Mouse (Mus musculus) MEL (cell line): Measurements from ENCODE around the gene Nr6a1.

Experiments used
- GATA1 ChIP-seq: IDR thresholded peaks from 2 replicates; pipeline ENCODE4 v1.6.1; 2011; ENCODE audit warnings: low read depth, low read length, improper control_type of control experiment
- MXI1 ChIP-seq: IDR thresholded peaks from 2 replicates; pipeline ENCODE4 v1.6.1; 2011; ENCODE audit warnings: mild to moderate bottlenecking, low read depth, low read length, improper control_type of control experiment
- POLR2A ChIP-seq, 2 experiments: IDR thresholded peaks; 2 replicates each; pipeline ENCODE4 v1.6.1; 2011 to 2012; ENCODE audit warnings: low read length in 2 of 2, mild to moderate bottlenecking in 2 of 2, control low read depth in 1 of 2, improper control_type of control experiment in 1 of 2, low read depth in 1 of 2, moderate library complexity in 1 of 2; ENCODE audit not compliant: control insufficient read depth in 1 of 2, insufficient read depth in 1 of 2, poor library complexity in 1 of 2
- USF2 ChIP-seq, 2 experiments: IDR thresholded peaks; 2 replicates each; pipeline ENCODE4 v1.6.1; 2011 to 2012; ENCODE audit warnings: improper control_type of control experiment in 2 of 2, low read length in 2 of 2, borderline replicate concordance in 1 of 2, inconsistent platforms in 1 of 2, low read depth in 1 of 2, mild to moderate bottlenecking in 1 of 2; ENCODE audit not compliant: insufficient read depth in 1 of 2

- TF ChIP-seq MXI1 (no peak), GATA1 (no peak), POLR2A (IDR thresholded peaks at IDR 0.05; ENCODE audit: control insufficient read depth in 1 of 2, insufficient read depth in 1 of 2, low read depth in 1 of 2, low read length in 2 of 2, poor library complexity in 1 of 2) (no peak), USF2 (IDR thresholded peaks at IDR 0.05; ENCODE audit: borderline replicate concordance in 1 of 2, insufficient read depth in 1 of 2, low read depth in 1 of 2, low read length in 2 of 2) (no peak)
These were observed 145.4 kb downstream of the Nr6a1 start for GRCm38 (mm10) chr2:38781945-38782720.
